Mouse (Mus musculus): ENCODE results near the gene Mpped2.

Mpped2 gene

DNA sequence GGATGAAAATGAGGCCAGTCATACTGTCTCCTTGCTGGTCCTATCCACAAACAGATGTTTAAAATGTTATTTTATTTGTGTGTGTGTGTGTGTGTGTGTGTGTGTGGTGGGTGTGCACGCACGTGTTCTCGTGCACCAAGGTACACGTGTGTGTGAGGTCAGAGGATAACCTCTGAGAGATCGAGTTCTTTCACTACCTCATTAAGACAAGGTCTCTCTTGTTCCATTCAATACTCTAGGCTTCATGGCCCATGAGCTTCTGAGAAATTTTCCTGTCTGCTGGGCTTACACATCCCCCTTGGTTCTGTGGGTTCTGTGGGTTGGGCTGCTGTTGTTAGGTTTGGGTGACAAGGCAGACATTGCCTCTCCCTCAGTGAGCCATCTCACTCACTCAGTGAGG lies 12.6 kb downstream of the Mpped2 start:
- DNase-seq = no peak

- DNase-seq = no peak
Observed at GRCm38 (mm10) chr2:106707136-106707535, 14.1 kb downstream of the Mpped2 start.

DNA sequence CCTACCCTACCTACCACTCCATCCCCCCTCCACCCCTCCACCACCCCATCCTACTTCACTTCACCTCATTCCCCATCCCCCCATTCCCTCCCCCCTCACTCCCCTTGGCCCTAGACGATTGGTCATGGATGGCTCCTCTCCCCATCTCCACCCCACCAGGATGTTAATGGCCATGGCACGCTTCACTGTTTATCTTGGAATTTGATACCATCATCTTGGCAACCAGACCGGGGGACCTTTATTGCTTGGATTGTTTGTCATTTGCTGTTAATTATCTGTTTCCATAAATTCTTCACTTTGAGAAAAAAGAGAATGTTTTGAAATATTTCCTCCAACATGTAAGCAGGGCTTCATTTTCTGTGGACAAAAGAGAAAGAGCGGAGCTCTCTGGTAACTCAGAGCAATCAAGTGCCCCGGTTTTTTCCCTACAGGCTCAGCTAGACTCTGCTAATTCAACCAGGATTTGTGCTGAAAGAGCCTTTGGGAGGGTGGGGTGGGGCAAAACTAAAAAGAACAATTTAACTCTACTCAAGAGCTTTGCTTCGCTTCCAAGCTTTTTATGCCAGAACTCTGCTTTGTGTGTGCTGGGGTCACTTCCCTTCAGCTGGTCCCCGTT lies 17.9 kb downstream of the Mpped2 start:
- no peak for DNase-seq

DNA sequence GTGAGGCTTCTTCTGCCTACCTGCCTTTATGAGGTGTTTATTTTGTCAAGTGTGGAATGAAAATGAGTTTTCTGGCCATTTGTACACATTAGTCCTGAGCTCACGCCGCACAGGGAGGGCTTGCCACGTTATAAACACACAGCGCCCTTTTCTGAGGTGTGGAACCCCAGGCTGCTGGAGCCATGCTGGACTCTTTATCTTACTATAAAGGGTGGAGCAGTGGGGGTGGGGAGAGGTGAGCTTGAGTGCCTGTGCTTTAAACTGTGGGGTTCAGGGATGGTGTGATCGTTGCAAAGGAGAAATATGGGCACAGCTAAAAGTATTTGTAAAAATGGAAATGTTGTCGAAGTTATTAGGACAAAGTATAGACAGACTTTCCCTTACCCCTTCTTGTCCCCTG lies 18.4 kb downstream of the Mpped2 start:
- no peak for DNase-seq

- DNase-seq = no peak
Observed at GRCm38 (mm10) chr2:106713151-106713550, 20.1 kb downstream of the Mpped2 start.

- DNase-seq = peak; percentile 26
Observed at GRCm38 (mm10) chr2:106715674-106716364, 22.8 kb downstream of the Mpped2 start.

DNA sequence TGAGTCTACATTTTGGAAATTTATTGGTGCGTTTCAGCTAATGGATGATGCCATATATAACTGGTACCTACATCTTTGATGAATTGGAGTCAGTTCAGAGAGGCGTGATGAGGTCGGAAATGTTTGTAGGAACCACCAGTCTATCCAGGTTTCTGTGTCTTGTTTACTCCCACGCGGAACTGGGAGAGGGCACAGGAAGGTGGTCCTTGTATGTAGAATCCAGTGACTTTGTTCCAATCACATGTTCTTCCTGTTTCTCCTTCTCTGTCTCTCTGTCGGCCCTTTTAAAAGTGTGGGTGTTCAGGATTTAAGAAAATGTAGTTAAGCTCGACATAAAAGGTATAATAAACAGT lies 23.3 kb downstream of the Mpped2 start:
- no peak for DNase-seq

DNA sequence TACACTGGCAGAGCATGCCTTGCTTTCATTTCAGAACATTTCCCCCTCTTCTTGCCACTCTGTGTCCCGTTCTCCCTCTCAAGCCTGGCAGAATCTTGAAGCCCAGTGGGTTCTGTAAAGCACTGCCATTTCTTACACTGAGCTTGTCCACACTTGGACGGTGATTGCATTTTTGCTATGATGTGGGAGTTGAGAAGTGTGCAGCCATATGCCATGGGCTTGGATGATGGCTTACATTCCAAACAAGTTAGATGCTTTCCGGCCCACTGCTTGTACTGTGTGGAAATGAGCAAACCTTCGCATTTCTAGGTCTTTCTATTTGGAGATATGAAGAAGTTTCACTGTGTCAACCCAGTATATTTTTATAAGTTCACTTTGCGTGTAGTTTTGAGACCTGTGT lies 25.8 kb downstream of the Mpped2 start:
- peak; percentile 65 for DNase-seq

DNA sequence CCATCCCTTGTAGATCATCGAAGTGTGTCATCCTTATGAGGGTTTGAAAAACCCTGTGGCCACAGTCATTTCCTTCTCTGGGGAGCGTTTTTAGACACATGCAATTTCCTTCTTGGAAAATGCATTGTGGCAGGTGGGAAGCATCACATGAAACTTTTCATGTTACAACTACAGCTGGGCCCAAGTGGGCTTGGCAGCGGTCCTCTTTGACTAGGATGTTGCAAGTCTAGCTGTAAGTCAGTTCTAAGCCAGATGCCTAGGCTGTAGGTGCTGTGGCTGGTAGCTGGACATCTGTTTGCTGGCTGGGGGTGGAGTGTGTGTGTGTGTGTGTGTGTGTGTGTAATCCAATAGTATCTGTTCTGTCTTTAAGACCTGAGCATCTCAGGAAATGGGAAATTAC lies 26.4 kb downstream of the Mpped2 start:
- DNase-seq = peak; percentile 32

GRCm38 (mm10) chr2:106720644-106721043 lies 27.6 kb downstream of the Mpped2 start:
- no peak for DNase-seq

DNA sequence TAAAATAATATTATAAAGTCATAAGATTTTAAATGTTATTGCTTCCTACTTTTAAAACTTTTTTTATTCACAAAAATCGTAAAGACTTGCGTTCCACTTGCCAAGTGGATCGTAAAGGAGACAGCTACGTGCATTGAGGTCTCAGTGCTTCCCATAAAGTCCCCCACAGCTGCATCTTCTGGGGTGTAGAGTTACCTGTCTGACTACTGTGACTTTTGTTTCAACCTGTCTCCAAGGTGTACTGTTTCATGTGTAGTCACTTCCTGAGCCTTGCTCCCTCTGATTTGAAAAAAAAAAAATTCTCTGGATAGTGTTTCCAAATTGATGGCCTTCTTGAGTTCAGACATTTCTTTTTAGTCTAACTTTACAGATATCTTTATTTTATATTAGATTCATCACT lies 29.0 kb downstream of the Mpped2 start:
- DNase-seq = no peak

GRCm38 (mm10) chr2:106729951-106730564 lies 37.0 kb downstream of the Mpped2 start:
- DNase-seq = no peak

GRCm38 (mm10) chr2:106730608-106731007 lies 37.5 kb downstream of the Mpped2 start:
- DNase-seq = no peak

GRCm38 (mm10) chr2:106731478-106731877 lies 38.4 kb downstream of the Mpped2 start:
- no peak for DNase-seq

- DNase-seq = no peak
Observed at GRCm38 (mm10) chr2:106732171-106732570, 39.1 kb downstream of the Mpped2 start.

DNA sequence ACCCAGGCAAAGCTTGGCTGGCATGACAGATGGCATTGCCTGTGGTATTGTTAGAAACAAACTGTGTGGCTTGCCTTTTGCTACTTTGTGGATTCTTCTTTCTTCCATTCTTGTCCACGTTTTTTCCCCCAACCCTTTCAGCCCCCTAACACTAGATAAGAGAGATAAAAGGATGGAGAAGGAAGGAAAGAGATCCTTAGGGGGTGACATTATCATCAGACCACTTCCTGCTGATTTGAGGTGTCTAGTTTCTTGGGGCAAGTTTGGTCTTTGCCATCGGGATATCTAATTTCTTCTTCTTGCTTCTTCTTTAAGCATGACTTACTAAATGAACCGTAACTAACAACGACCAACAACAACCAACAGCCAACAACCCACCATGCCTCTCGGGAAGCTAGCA lies 40.3 kb downstream of the Mpped2 start:
- DNase-seq = no peak

DNA sequence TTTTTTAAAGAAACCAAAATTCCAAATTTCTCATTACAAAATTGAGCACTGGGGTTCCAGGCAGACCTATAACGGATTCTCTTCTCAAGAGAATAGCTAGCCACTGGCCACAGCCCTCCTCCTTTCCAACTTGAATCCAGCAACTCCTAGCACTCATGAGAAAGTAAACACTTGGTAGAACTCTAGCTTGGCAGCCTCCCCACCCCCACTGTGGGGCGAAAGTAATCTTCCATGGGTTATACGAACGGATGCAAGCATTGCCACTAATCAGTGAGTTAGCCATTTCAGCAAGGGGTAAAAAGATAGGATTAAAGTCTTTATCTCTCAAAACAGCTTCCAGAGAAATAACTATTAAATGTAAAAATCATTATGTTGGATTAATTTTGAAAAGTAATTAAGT lies 40.9 kb downstream of the Mpped2 start:
- no peak for DNase-seq

GRCm38 (mm10) chr2:106735211-106735610 lies 42.1 kb downstream of the Mpped2 start:
- no peak for DNase-seq

GRCm38 (mm10) chr2:106735792-106736359 lies 42.8 kb downstream of the Mpped2 start:
- DNase-seq = no peak

DNA sequence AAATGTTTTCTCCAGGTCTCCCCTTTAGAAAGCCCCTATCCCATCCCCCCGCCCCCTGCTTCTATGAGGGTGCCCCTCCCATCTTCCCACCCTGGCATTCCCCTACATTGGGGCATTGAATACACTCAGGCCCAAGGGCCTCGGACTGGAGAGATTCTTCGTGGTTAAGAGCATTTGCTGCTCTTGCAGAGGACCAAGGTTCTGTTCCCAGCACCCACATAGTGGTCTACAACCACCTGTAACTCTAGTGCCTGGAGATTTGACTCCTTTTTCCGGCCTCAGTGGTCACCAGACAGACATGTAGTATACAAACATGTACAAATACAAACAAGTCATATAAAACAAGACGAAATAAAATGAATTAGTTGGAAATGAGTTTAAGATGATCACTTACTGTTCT lies 45.9 kb downstream of the Mpped2 start:
- no peak for DNase-seq

- DNase-seq = no peak
Observed at GRCm38 (mm10) chr2:106744086-106744485, 51.0 kb downstream of the Mpped2 start.

- DNase-seq = no peak
Observed at GRCm38 (mm10) chr2:106744601-106745000, 51.5 kb downstream of the Mpped2 start.

GRCm38 (mm10) chr2:106745364-106745763 lies 52.3 kb downstream of the Mpped2 start:
- no peak for DNase-seq

GRCm38 (mm10) chr2:106746211-106746610 lies 53.1 kb downstream of the Mpped2 start:
- DNase-seq = peak; percentile 51

Measured in right cerebral cortex, adult 18-20 months (tissue).